Mouse (Mus musculus) heart, postnatal 0 days (tissue): ENCODE measurements at regions not wholly inside any gene's neighbourhood (a gene's known extent, or its start where the extent isn't known, plus 50 kb on each side); places are given as distances from the start of the nearest gene placed in this dataset.

Experiments used
- CTCF ChIP-seq: IDR thresholded peaks from 2 replicates; pipeline ENCODE4 v1.5.1; 2016; ENCODE audit warnings: antibody characterized with exemption, control low read depth, low read depth
- EP300 ChIP-seq: IDR thresholded peaks from 2 replicates; pipeline ENCODE4 v1.6.1; 2016; ENCODE audit warnings: antibody characterized with exemption, low read depth

DNA sequence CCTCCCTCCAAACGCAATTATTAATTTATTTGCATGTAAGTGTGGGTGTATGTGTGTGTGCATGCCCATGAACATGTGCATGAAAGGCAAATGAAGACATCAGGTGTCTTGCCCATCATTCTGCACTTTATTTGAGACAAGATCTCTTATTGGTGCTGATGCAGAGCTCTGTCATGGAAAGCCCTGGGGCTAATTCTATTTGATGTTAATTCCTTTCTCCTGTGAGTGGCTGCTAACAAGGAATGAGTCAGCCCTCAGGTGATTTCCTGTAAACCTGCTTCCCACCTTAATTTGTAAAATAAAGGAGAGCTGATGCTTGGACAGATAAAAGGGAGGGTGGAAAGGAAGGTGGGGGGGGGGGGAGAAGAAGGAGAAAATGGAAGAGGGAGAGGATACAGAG, 138.5 kb upstream of the Mindy3 start:
- TF ChIP-seq CTCF (no peak), EP300 (no peak)
